Mouse (Mus musculus) embryonic fibroblast, embryonic 13.5 days (primary cell): ENCODE results near the gene Unk.

Source experiments
- CTCF ChIP-seq: IDR thresholded peaks from 2 replicates; pipeline ENCODE4 v1.5.1; 2011; ENCODE audit warnings: mild to moderate bottlenecking, control low read depth, low read length, moderate library complexity, borderline replicate concordance; ENCODE audit not compliant: insufficient read depth
- POLR2A ChIP-seq: IDR thresholded peaks from 2 replicates; pipeline ENCODE4 v1.6.1; 2011; ENCODE audit warnings: low read depth, mild to moderate bottlenecking, control low read depth, low read length, moderate library complexity

- TF ChIP-seq CTCF (no peak), POLR2A (no peak)
Observed at GRCm38 (mm10) chr11:116007095-116007850, 22.8 kb upstream of the Unk start.
